Mouse (Mus musculus) brain, embryonic 18.5 days (tissue): ENCODE measurements around the gene Zcchc13.

ENCODE experiments used
- DNase-seq: peaks from one replicate; pipeline ENCODE4 v3.0.0-alpha.2; 2012; ENCODE audit warnings: low read depth, low spot score

Gene Zcchc13

DNA sequence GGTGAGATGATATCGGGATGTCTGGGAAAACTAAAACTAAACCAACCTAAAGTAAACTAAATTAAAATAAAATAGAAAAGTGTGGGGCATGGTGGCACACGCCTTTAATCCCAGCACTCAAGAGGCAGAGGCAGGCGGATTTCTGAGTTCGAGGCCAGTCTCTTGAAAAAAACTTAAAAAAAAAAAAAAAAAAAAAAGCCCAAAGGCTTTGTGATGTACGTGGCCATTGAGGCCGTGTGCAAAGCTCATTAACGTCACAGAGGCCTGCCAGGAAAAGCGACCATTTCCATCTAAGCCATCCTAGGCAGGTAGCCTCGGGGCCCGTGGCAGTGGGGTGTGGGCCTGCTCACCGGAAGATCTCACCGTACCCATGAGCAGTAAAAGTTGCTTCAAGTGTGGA is at the start of gene Zcchc13:
Zcchc13 (plus strand) TSS at position 284 of the 400 bp plus-strand sequence.
- no peak for DNase-seq

DNA sequence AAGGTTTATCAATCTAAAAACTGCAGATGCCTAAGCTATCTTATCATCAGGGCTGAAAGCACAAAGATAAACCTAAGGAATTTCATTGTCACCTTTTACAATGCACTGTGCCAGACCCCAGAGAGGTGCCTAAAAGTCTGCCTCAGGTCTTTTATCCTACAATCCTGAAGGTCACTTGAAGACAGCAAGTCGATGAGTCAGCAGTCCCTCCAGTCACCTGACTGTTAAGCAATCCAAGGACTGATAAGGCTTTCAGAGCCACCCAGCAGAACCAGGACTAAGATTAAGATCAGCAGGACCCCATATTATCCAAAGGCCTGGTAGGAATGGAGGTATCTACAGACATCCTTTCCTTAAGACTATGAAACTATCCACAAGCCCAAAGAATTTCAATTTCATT is 46.1 kb upstream of the Zcchc13 start:
- DNase-seq = no peak

DNA sequence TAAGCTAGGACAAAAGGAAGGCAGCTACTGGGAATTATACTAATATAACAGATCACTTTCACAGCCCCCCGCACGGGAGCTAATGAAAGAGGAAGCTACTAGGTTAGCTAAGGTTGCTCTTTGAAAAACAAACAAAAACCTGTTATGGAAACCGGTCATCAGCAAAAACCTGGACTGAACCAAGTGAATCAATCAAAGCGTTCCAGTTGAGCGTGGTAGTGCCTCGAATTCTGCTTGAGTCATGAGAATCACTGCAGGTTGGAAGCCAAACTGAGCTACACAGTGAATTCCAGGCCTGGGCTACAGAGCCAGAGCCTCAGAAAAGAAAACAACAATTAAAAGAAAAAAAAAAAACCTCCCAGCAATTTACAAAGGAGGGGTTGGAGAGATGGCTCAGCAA is 38.3 kb upstream of the Zcchc13 start:
- no peak for DNase-seq

DNA sequence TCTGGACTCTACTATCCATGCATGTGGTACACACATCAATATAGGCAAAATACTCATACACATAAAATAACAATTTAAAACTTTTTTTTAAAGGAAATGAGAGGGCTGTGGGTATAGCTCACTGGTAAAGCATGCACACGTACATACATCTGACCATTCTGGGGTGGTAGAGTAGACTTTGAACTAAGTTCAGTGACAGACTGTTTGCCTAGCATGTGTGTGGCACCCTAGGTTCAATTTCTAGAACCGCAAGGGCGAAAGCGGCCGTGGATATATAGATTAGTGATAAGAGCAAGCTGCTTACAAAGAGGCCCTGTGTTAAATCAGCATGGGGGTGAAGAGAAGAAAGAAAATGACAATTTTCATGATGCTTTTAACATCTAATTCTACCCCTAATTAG is 27.8 kb upstream of the Zcchc13 start:
- no peak for DNase-seq

DNA sequence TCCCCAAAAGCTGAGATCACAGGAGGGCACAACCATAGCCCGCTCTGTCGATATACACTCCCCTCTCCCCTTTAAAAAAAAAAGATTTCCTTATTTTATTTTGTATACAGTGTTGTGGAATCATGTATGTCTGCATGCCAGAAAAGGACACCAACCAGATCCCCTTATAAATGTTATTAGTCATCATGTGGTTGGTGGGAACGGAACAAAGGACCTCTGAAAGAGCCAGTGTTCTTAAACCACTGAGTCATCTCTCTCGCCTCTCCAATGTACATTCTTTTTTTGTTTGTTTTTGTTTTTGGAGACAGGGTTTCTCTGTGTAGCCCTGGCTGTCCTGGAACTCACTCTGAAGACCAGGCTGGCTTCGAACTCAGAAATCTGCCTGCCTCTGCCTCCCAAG is 26.2 kb upstream of the Zcchc13 start:
- no peak for DNase-seq

DNA sequence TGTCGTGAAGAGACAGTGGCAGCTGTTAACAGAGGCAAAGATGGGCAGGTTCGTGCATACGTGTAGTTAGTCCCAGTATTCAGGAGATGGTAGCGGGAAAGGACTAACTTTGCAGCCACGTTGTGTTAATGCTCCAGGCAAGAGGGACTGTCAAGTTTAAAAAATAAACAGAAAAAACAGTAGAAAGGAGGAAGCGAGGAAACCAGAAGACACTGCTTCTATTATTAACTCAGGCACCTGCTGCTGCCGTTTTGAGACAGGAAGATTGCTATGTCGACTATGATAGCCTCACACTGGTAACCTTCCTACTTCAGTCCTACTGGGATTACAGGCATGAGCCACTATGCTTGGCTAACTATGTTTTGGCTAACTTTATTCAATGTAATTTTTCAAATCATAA is 24.9 kb upstream of the Zcchc13 start:
- DNase-seq = no peak

DNA sequence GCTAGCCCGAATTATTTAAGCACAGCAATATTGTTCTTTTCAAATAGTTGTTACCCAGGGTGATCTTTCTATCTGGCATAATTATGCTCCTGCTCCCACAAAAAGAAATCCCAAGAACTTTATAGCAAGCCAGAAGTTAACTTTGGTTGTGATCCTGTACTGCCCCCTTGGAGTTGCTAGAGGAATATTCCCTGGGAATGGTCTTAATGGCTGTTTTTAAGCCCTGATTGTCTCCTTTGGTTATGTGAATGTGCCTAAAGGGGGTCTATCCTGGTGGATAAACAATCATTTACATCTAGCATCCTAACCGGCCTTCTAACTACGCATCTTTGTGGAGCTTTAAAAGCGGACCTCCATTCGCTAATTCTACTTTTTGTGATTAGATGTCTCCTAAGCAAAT is 20.0 kb upstream of the Zcchc13 start:
- DNase-seq = no peak

DNA sequence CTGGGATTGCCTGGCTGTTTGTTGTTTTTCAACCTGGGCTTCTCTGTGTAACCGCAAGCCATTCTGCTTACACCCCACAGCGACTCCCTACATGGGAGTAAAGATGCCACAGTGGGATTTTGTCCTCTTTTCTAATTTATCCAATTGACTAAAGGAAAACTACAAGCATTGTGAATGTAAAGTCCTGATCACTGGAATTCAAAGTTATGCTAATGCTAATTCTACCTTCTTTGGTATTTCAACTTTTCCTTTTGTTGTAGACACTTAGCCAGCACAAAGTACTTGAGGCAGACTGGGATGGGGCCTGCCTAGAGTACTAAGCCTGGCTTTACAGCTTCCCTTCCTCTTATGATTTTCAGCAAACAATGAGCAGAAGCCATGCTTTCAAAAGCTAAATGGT is 18.9 kb upstream of the Zcchc13 start:
- no peak for DNase-seq

DNA sequence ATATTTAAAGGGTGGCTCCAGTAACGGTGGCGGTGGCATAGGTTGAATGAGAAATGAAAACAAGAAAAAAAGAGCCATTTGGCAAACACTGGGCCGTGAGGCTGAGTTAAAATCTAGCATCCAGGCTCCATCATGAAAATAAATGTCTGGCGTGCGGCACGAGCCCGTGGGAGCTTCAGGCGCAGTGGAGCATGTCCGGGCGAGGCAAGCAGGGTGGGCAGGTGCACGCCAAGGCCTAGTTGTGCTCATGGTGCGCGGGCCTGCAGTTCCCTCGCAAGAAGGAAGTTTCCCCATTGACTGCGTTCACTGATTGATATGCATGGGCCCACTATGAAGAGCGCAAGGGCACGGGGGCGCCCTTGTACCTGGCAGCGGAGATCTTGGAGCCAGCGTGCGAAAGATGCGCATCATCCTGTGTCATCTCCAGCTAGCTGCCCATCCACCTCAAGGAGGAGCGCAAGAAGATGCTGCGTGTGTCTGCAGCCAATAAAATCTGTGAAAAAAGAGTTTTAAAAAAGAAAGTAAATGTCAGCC is 15.6 kb upstream of the Zcchc13 start:
- no peak for DNase-seq

DNA sequence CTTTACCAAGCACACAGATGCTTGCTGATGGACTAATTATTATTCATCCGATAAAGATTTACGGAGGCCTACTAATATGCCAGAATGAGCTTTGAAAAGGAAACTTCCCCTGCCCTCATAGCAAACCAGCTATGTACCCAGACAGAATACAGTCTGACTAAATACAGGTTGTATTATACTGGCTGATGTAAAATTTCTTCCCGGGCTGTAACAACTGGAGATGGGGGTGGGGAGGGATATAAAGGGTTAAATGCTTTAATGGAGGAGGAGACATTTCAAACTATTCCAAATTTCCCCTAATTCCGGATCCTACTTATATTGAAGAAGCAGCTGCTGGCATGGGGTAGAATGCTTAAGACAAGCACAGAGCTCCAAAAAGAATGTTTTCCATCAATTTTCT is 14.9 kb upstream of the Zcchc13 start:
- no peak for DNase-seq

DNA sequence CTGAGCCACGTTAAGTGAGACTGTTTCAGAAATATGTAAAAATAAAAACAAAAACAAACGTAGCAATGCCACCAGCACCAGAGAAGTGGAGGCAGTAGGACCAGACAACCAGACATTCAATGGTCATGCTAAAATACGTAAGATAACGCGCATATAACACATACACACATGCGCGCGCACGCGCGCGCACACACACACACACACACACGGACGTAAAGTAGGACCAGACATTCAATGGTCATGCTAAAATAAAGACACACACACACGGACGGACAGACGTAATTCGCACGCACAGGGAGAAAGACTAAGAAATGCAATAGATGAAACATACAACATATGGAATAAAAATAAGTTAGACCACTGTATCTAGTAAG is 14.2 kb upstream of the Zcchc13 start:
- no peak for DNase-seq

DNA sequence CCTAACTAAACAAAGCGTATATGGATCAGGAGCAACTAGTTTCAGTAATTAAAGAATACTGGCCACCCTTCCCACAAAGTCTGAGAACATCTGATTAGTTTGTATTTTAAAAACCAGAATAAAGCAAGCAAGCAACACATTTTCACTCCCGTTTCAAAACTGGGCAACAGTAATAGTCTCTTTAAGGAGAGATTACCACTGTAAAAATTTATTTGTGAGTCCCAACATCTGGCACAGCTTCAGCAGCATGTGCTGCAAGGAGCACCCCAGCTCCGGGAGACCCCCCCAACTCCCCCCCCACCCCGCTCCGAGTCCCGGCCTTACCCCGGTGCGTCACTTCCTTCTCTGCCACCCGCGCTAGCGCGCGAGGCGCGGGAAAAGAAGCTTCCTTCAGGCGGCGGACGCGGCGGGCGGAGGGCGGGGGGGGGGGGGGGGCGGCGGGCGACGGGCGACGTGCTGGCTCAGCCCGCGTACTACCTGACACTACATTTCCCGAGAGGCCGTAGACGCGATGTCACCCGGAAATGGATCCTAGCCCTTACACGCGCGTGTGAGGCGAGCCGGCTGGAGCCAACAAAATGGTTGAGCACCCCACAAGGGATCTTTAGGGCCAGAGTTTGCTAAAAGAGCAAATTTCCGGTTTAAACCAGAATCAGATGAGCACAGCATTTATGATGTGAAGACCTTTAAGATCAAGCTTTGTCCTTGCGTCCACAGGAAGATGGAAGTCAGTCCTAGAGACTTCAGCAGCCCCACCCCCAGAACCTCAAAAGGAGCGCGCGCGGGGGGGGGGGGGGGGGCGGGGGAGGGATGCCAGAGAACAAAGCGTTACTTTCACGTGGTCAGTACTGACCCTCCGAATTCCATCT is 13.6 kb upstream of the Zcchc13 start:
- DNase-seq = peak; percentile 87

DNA sequence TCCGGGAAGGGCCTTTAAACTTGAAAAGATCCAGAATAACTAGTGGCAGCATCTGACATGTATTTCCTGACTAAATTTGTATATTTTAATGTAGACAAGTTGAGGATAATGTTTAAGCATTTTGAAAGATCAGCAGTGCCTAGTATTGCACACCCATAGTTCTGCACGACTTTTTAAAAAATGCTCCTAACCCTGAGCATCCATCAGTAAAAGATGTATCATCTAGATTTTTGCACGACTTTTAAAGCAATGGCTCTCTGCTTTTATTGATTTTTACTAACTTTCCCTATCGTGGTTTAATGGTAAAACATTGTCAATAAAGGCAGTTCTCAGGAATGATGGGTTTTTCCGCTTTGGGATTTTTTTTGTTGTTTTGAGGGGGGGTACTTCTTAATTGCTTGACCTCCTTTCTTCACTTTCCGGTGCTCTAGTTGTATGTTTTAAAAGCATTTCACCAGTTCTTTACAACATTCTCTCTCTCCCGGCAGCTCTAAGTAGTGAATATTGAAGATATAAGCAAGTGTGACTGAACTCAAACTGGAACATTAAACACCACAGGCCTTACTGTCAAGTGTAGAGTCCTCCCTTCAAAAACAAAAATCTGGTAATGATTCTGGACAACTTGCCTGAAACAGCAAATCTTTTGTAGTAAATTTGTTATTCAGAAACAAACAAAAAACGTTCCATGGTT is 12.8 kb upstream of the Zcchc13 start:
- DNase-seq = no peak

DNA sequence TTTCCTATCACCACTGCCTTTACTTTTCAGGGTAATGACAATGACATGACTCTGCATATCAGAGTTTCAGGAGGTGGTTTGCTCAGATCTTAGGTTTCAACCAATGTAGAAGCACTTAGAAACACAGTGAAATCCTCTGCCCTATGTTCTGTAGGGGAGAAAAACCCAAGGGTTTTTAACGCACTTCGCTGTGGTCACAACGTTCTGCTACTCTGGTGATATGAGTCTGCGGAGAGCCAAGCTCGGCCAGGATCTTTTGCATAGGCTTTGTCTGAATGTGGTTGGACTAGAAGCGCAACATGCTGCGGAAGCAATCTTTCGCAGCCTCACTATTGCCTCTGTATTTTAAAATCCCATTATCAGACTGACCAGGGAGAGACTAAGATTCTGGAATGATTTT is 8.6 kb upstream of the Zcchc13 start:
- no peak for DNase-seq

DNA sequence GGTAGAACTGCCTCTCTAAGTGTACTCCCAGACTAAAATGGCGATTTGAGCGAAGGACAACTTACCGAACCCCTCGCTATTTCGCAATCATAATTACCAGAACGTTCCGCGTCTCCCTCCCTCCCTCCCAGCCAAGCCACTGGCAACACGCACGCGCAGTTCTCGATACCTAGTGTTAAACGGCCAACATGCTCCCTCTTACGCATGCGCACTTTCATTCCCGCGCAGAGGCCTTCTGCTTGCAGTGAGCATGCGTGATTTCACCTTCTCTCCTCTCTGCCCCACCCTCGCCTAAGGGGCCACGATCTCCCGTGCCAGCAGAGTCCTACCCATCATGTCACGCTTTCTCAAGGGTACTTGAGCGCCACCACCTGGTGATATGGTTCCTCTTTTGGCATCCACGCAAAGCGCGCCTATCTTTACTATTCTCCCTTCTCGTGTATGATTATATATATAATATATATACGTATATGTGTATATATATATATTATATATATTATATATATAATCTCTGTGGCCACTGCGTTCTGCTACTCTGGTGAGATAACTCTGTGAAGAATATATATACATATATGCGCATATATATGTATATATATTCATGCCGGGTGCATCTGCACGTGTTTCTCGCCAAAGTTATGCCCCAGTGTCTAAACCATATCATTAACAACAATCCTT is 8.0 kb upstream of the Zcchc13 start:
- peak; percentile 96 for DNase-seq

DNA sequence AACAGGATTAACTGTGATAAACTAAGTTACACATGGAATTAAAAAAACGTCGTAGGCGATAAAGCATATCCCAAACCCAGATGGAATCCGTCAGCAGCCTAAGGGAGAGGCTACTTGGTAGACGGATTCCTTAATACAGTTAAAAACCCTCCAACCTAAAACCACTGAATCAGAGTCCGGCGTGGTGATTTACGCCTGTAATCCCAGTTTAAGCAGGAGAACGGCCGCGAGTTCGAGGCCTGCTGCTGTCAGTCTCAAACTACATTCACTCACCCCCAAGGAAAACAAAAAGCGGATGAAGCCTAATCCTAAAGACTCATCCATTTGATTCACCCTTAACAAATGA is 7.5 kb upstream of the Zcchc13 start:
- no peak for DNase-seq

DNA sequence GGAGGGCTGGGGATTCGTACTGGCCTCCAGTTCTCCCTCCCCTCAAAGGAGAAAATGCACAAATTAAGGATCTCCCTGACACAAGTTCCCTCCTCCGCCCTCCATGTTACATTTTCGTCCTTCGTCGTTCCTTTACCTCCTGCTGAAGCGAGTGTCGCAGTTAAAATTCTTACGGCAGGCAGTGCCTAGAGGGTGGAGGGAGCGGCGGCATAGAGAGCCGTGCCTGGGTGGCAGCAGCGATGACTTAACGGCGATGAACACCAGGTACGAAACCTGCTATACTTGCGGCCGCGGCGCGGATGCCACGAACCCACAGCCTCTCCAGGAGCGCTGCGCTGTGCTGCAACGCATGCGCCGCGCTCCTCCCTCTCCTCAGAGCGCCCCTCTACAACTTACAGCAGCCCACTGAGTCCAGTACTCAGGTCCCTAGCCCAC is 7.0 kb upstream of the Zcchc13 start:
- no peak for DNase-seq

DNA sequence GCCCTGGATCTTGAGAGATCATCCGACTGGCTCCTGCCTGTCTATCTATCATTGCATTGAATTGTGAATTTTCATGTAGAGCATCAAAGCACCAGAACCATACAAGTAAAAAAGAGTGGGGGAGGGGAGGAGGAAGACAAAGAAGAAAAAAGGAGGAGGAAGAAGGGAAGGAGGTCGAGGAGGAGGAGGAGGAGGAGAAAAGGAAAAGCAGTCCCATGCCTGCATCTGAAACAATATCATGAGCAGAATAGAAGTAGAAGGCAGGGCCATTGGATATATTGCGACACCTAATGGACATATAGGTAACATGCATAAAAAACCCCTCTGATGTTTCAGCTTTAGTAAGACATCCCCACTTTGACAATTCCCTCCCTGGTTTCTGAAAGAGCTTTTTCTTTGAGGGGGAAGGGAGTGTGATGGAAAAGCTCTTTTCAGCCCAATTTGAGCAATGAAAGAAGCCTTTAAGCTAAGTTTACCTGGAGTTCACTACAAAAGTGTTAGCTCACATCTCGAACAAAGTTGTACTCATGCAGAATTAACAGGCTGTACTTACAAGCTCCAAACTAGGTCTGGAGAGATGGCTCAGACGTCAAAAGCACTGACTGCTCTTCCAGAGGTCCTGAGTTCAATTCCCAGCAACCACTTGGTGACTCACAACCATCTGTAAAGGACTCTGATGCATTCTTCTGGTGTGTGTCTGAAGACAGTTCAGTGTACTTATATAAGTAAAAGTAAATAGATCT is 5.8 kb upstream of the Zcchc13 start:
- no peak for DNase-seq

DNA sequence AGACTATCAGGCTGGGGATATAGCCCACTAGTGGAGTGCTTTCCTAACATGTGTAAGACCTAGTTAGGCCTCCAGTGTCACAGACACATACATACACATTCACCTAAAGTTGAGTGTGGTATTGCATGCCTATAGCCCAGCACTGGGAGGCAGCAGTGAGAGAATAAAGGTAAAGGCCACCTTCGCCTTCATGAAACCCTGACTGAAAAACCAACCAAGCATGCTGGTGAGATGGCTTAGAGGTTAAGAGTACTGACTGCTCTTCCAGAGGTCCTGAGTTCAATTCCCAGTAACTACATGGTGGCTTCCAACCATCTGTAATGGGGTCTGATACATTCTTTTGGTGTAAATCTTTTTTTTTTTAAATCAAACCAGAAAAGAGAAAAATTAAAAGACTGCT is 1.5 kb upstream of the Zcchc13 start:
- no peak for DNase-seq

DNA sequence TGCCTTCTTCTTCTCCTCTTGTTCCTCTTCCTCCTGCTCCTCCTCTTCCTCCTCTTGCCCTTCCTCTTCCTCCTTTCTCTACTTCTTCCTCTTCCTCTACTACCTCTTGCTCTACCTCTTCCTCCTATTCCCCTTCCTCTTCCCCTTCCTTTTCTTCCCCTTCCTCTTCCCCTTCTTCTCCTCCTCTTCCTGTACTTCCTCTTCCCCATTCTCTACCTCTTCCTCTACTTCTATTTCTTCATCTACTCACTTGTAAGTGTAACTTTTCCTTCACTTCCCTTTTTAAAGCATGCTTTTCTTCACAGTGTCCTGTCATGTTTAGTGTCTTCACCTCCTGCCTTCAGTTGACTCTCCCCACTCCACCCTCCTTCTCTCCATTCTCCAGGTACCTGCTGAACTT is 3.5 kb downstream of the Zcchc13 start:
- DNase-seq = no peak

DNA sequence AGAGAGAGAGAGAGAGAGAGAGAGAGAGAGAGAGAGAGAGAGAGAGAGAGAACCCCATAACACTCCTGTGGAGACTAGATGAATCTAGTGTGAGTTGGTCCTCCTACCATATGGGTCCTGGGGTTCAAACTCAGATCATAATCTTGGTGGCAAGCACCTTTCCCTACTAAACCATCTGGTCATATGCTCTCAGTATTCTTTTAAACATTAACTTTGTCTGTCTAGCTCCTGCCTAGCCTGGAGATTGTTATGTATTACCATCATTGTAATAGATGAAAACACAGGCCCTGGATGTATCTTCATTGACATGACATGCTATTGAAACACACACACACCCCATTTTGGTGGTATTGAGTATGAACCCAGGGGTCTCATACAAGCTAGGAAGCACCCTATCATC is 5.6 kb downstream of the Zcchc13 start:
- DNase-seq = no peak

DNA sequence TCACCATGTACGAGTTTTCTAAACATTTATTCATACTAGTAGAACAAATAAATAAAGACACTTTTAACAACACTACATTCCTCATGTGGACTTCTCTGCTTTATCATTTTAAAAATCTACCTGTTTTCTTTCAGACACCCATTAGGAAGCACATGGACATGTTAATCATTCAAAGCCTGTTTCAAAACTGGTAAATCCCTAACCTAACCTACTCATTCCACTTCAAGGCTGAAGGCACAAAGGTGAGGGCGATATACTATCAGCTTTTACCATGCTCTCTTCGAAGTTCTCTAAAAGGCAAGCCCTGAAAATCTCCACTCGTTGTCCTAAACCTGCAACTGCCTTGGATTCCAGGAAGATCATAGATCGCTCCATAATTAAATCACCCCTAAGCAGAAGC is 8.2 kb downstream of the Zcchc13 start:
- DNase-seq = no peak
